Mouse (Mus musculus) embryonic fibroblast, embryonic 13.5 days (primary cell): ENCODE measurements around the gene Tbce.

Experiments
- CTCF ChIP-seq: IDR thresholded peaks from 2 replicates; pipeline ENCODE4 v1.5.1; 2011; ENCODE audit warnings: mild to moderate bottlenecking, control low read depth, low read length, moderate library complexity, borderline replicate concordance; ENCODE audit not compliant: insufficient read depth
- POLR2A ChIP-seq: IDR thresholded peaks from 2 replicates; pipeline ENCODE4 v1.6.1; 2011; ENCODE audit warnings: low read depth, mild to moderate bottlenecking, control low read depth, low read length, moderate library complexity

DNA sequence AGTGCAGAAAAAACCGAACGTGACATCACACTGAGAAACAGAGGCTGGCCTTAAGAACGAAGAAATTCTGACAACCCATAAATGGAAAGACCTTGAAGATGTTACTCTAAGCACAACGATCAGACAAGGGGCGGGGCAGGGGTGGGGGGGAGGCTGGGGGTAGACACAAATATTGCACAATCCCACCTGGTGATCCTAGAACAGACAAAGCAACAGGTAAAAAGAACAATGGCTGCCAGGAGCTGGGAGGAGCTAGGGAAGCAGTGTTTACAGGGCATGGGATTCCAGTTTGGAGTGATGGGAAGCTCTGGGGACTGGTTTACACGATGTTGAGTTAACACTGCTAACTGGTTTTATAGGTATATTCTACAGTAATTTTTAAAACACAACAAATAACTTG is 23.8 kb downstream of the Tbce start:
- TF ChIP-seq CTCF (no peak), POLR2A (no peak)
